Mouse (Mus musculus) thymus, adult 2 months (tissue): ENCODE measurements around the gene Dkkl1. TPM values are rescaled to one million over a fixed set of nuclear protein-coding genes. Genes with fewer than 3 reads are reported as not detected.

Experiments
- DNase-seq: peaks from one replicate; pipeline ENCODE4 v3.0.0; 2021
- H3K27ac ChIP-seq: fragments of 200-500 bp; 2 replicates; pipeline ENCODE4 v1.5.1; 2012; ENCODE audit warnings: low read length, control low read depth; ENCODE audit not compliant: control insufficient read depth, insufficient read depth
- H3K27me3 ChIP-seq: fragments of 200-500 bp; 2 replicates; pipeline ENCODE4 v1.6.1; 2012; ENCODE audit warnings: mild to moderate bottlenecking, low read length, moderate library complexity, mixed read lengths; ENCODE audit not compliant: control insufficient read depth, insufficient read depth
- H3K36me3 ChIP-seq: fragments of 200-500 bp; 2 replicates; pipeline ENCODE4 v1.6.1; 2012; ENCODE audit warnings: mild to moderate bottlenecking, low read length, moderate library complexity; ENCODE audit not compliant: control insufficient read depth, insufficient read depth
- H3K4me1 ChIP-seq: fragments of 200-500 bp; replicated peaks from 2 replicates; pipeline ENCODE4 v1.6.1; 2012; ENCODE audit warnings: low read length; ENCODE audit not compliant: control insufficient read depth, insufficient read depth
- H3K4me3 ChIP-seq: fragments of 200-500 bp; 2 replicates; pipeline ENCODE4 v1.5.1; 2012; ENCODE audit warnings: mild to moderate bottlenecking, low read length, control low read depth, moderate library complexity; ENCODE audit not compliant: control insufficient read depth, insufficient read depth
- CTCF ChIP-seq: fragments of 200-500 bp; IDR thresholded peaks from 2 replicates; pipeline ENCODE4 v1.5.1; 2012; ENCODE audit warnings: mild to moderate bottlenecking, control low read depth, low read length, moderate library complexity, borderline replicate concordance; ENCODE audit not compliant: control insufficient read depth, poor library complexity, insufficient read depth; ENCODE audit errors: extremely low read depth
- POLR2A ChIP-seq: fragments of 200-500 bp; IDR thresholded peaks from 2 replicates; pipeline ENCODE4 v1.6.1; 2012; ENCODE audit warnings: mild to moderate bottlenecking, low read length, control low read depth, moderate library complexity; ENCODE audit not compliant: control insufficient read depth, poor library complexity, insufficient read depth; ENCODE audit errors: extremely low read depth
- WGBS: fragments of 180-500 bp; shearing (Covaris S2); methylation state at CpG from one replicate; pipeline ENCODE4 v1.1.7; 2018; 5-methylcytosine and 5-hydroxymethylcytosine counted together
- polyA plus RNA-seq: library from polyadenylated mRNA; depleted of rRNA; stranded (reverse); fragments of >200 nt; gene quantifications from 2 replicates; pipeline ENCODE4 v1.2.3, GENCODE M21; 2012

Gene Dkkl1
- polyA plus RNA-seq, 1 experiment, result 3.5 TPM

- Histone ChIP-seq H3K4me1 (peaks cover 24% of the 10 kb centered on the region), H3K27me3 (no peaks in the 10 kb centered on the region), H3K27ac (no peak within 1 kb of the TSS), H3K36me3 (no peaks in the 10 kb centered on the region), H3K4me3 (no peak within 1 kb of the TSS)
- 94% methylated on average over 53 of the region's 53 CpGs for WGBS
- TF ChIP-seq POLR2A, result no peak
- no peak for TF ChIP-seq CTCF
- no peak for DNase-seq
These were observed 28.9 kb upstream of the Dkkl1 start, which contains the start of gene Slc6a16 for GRCm38 (mm10) chr7:45240633-45241388. Slc6a16 (plus strand) TSS chr7:45241085.

GRCm38 (mm10) chr7:45240109-45240508 lies 28.2 kb upstream of the Dkkl1 start:
- no peaks in the 10 kb centered on the region for H3K36me3 ChIP-seq
- no peak overlapping the region for H3K4me3 ChIP-seq
- no peaks in the 10 kb centered on the region for H3K27me3 ChIP-seq
- no peak for DNase-seq
- H3K27ac ChIP-seq, result no peak overlapping the region
- peaks cover 24% of the 10 kb centered on the region for H3K4me1 ChIP-seq
- WGBS, result 96% methylated on average over 7 of the region's 7 CpGs
- TF ChIP-seq CTCF, result no peak
- no peak for TF ChIP-seq POLR2A

- Histone ChIP-seq H3K27me3 (no peaks in the 10 kb centered on the region), H3K36me3 (no peaks in the 10 kb centered on the region), H3K27ac (peak within 1 kb of the TSS; percentile 85), H3K4me1 (peaks cover 24% of the 10 kb centered on the region), H3K4me3 (peak within 1 kb of the TSS; percentile 84)
- peak; percentile 79 for DNase-seq
- TF ChIP-seq POLR2A (no peak), CTCF (no peak)
- WGBS, result 4% methylated on average over 20 of the region's 20 CpGs
These were observed 27.0 kb upstream of the Dkkl1 start, which contains the start of gene Cd37 for GRCm38 (mm10) chr7:45238723-45239496. Cd37 (minus strand) TSS chr7:45239115.

- no peak for DNase-seq
- peak overlapping the region; percentile 84 for H3K4me3 ChIP-seq
- H3K27me3 ChIP-seq, result no peaks in the 10 kb centered on the region
- WGBS, result 21% methylated on average over 17 of the region's 17 CpGs
- no peak for TF ChIP-seq CTCF
- no peak for TF ChIP-seq POLR2A
- H3K36me3 ChIP-seq, result no peaks in the 10 kb centered on the region
- peaks cover 24% of the 10 kb centered on the region for H3K4me1 ChIP-seq
- peak overlapping the region; percentile 67 for H3K27ac ChIP-seq
These were observed 26.1 kb upstream of the Dkkl1 start for GRCm38 (mm10) chr7:45237747-45238699.

- H3K4me1 ChIP-seq, result peaks cover 24% of the 10 kb centered on the region
- DNase-seq, result no peak
- no peak overlapping the region for H3K27ac ChIP-seq
- H3K27me3 ChIP-seq, result no peaks in the 10 kb centered on the region
- TF ChIP-seq CTCF (no peak), POLR2A (no peak)
- no peak overlapping the region for H3K4me3 ChIP-seq
- no peaks in the 10 kb centered on the region for H3K36me3 ChIP-seq
- 92% methylated on average over 17 of the region's 17 CpGs for WGBS
These were observed 23.8 kb upstream of the Dkkl1 start for GRCm38 (mm10) chr7:45235656-45236180.

GRCm38 (mm10) chr7:45234922-45235571 lies 23.1 kb upstream of the Dkkl1 start:
- DNase-seq, result no peak
- H3K27ac ChIP-seq, result no peak overlapping the region
- no peaks in the 10 kb centered on the region for H3K27me3 ChIP-seq
- peaks cover 24% of the 10 kb centered on the region for H3K4me1 ChIP-seq
- WGBS, result 92% methylated on average over 21 of the region's 21 CpGs
- TF ChIP-seq POLR2A (no peak), CTCF (no peak)
- H3K36me3 ChIP-seq, result no peaks in the 10 kb centered on the region
- H3K4me3 ChIP-seq, result no peak overlapping the region
